Mouse (Mus musculus): ENCODE data around the gene Tas2r113.
"Not testable (repeated sequence)": the region's sequence is repeated elsewhere in the genome, so short reads cannot be mapped to it uniquely, and the experiment has no call there.

Gene Tas2r113

GRCm38 (mm10) chr6:132892711-132893110 is at the start of gene Tas2r113:
Gene Tas2r113 (plus strand): TSS chr6:132893011.
- DNase-seq (ENCODE audit: low read depth) = no peak

GRCm38 (mm10) chr6:132846842-132847241 is 46.0 kb upstream of the Tas2r113 start, which contains the start of gene Tas2r123:
Gene Tas2r123 (plus strand): TSS chr6:132847142.
- no peak for DNase-seq (ENCODE audit: low read depth)

GRCm38 (mm10) chr6:132855138-132855537 is 37.7 kb upstream of the Tas2r113 start, which contains the start of gene Tas2r116:
Gene Tas2r116 (plus strand): TSS chr6:132855438.
- DNase-seq (ENCODE audit: low read depth) = no peak

GRCm38 (mm10) chr6:132867708-132868107 is 25.1 kb upstream of the Tas2r113 start, which contains the start of gene Tas2r110:
Gene Tas2r110 (plus strand): TSS chr6:132868008.
- no peak for DNase-seq (ENCODE audit: low read depth)

DNA sequence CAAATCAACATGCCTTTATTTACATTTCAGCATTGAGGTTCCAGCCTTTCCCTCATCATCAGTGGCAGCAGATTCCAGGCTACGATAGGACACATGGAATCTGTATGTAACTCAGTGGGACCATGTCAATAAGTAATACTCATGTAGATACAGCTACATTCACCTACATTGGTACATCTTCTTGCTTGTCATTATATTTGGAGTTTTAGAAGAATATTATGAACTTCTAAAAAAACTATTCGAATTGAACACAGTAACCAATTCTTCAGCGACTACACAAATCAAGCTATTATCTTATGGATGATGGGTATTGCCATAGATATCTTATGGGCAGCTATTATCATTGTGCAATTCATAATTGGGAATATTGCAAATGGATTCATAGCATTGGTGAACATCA is 16.5 kb downstream of the Tas2r113 start, which contains the start of gene Tas2r125:
Gene Tas2r125, plus strand, starts transcription at position 301 of the 400 bp plus-strand sequence.
- DNase-seq (ENCODE audit: low read depth) = no peak

- not testable (repeated sequence) for DNase-seq (ENCODE audit: low read depth)
Observed at GRCm38 (mm10) chr6:132941376-132941775, 48.6 kb downstream of the Tas2r113 start.
